Mouse (Mus musculus) C2C12 (cell line): Measurements from ENCODE around the gene Il17rd. TPM values are rescaled to one million over a fixed set of nuclear protein-coding genes. Genes with fewer than 3 reads are reported as not detected.

Experiments used
- H3K27me3 ChIP-seq: one replicate; pipeline ENCODE4 v1.6.1; 2011; ENCODE audit not compliant: control insufficient read depth, insufficient read depth, insufficient read length
- H3K36me3 ChIP-seq: one replicate; pipeline ENCODE4 v1.6.1; 2011; ENCODE audit not compliant: control insufficient read depth, insufficient read depth
- H3K4me3 ChIP-seq: one replicate; pipeline ENCODE4 v1.5.1; 2011; ENCODE audit warnings: mild to moderate bottlenecking, control low read depth; ENCODE audit not compliant: poor library complexity, insufficient read depth, severe bottlenecking
- H3K79me2 ChIP-seq: one replicate; pipeline ENCODE4 v1.6.1; 2011; ENCODE audit not compliant: control insufficient read depth, insufficient read depth
- H3K79me3 ChIP-seq: one replicate; pipeline ENCODE4 v1.6.1; 2011; ENCODE audit warnings: low read depth, control low read depth
- H3ac ChIP-seq: one replicate; pipeline ENCODE3; 2011; ENCODE audit warnings: low read depth; ENCODE audit not compliant: control insufficient read depth, insufficient read length
- CEBPB ChIP-seq: IDR thresholded peaks from one replicate; pipeline ENCODE4 v1.6.1; 2011; ENCODE audit warnings: low read depth, mild to moderate bottlenecking, control low read depth, moderate library complexity
- CTCF ChIP-seq: IDR thresholded peaks from one replicate; pipeline ENCODE4 v1.5.1; 2011; ENCODE audit not compliant: control insufficient read depth, insufficient read depth, insufficient read length
- FOSL1 ChIP-seq: IDR thresholded peaks from one replicate; pipeline ENCODE4 v1.8.0; 2011; ENCODE audit warnings: mild to moderate bottlenecking, low read length; ENCODE audit not compliant: poor library complexity, insufficient read depth, severe bottlenecking
- MAX ChIP-seq: IDR thresholded peaks from one replicate; pipeline ENCODE4 v1.6.1; 2011; ENCODE audit warnings: mild to moderate bottlenecking, control low read depth
- MYOD1 ChIP-seq: IDR thresholded peaks from one replicate; pipeline ENCODE4 v1.6.1; 2011; ENCODE audit warnings: low read depth; ENCODE audit not compliant: control insufficient read depth, insufficient read length
- MYOG ChIP-seq: IDR thresholded peaks from one replicate; pipeline ENCODE4 v1.6.1; 2011; ENCODE audit not compliant: control insufficient read depth, insufficient read length; ENCODE audit errors: extremely low read depth
- USF1 ChIP-seq: IDR thresholded peaks from one replicate; pipeline ENCODE4 v1.6.1; 2011; ENCODE audit warnings: low read depth, mild to moderate bottlenecking, control low read depth, moderate library complexity
- polyA plus RNA-seq: library from polyadenylated mRNA; unstranded; fragments of >200 nt; fragmentation: generic; extraction: Trizol; gene quantifications from one replicate; pipeline ENCODE4 v1.2.1, GENCODE M21; 2012; ENCODE audit warnings: missing spikeins

Gene Il17rd
- polyA plus RNA-seq, 1 experiment, result 1.2 TPM

GRCm38 (mm10) chr14:27019850-27020249 is 18.9 kb upstream of the Il17rd start:
- Histone ChIP-seq H3K27me3 (peaks cover 6% of the 10 kb centered on the region), H3ac (no peak overlapping the region), H3K4me3 (no peak overlapping the region), H3K79me3 (no peaks in the 10 kb centered on the region), H3K79me2 (no peaks in the 10 kb centered on the region), H3K36me3 (no peaks in the 10 kb centered on the region)
- no peak for TF ChIP-seq MYOD1
- TF ChIP-seq MAX, result no peak
- no peak for TF ChIP-seq MYOG
- no peak for TF ChIP-seq FOSL1
- TF ChIP-seq USF1, result no peak
- TF ChIP-seq CTCF, result no peak
- no peak for TF ChIP-seq CEBPB

- no peaks in the 10 kb centered on the region for H3K79me3 ChIP-seq
- no peak overlapping the region for H3ac ChIP-seq
- peaks cover 6% of the 10 kb centered on the region for H3K27me3 ChIP-seq
- TF ChIP-seq FOSL1, result no peak
- TF ChIP-seq CTCF, result peak; percentile 46
- no peaks in the 10 kb centered on the region for H3K36me3 ChIP-seq
- H3K79me2 ChIP-seq, result no peaks in the 10 kb centered on the region
- no peak overlapping the region for H3K4me3 ChIP-seq
Observed at GRCm38 (mm10) chr14:27022876-27023275, 15.9 kb upstream of the Il17rd start.

- Histone ChIP-seq H3K79me3 (no peaks in the 10 kb centered on the region), H3K79me2 (no peaks in the 10 kb centered on the region), H3ac (no peak overlapping the region), H3K4me3 (no peak overlapping the region), H3K36me3 (no peaks in the 10 kb centered on the region), H3K27me3 (peaks cover 6% of the 10 kb centered on the region)
- TF ChIP-seq CEBPB (no peak), MYOG (no peak), CTCF (no peak), MAX (no peak), FOSL1 (no peak), MYOD1 (no peak), USF1 (no peak)
Observed at GRCm38 (mm10) chr14:27024664-27025063, 14.1 kb upstream of the Il17rd start.

- no peaks in the 10 kb centered on the region for H3K36me3 ChIP-seq
- H3K79me3 ChIP-seq, result no peaks in the 10 kb centered on the region
- no peak for TF ChIP-seq USF1
- TF ChIP-seq CTCF, result peak; percentile 49
- H3K4me3 ChIP-seq, result no peak overlapping the region
- H3K27me3 ChIP-seq, result no peaks in the 10 kb centered on the region
- no peaks in the 10 kb centered on the region for H3K79me2 ChIP-seq
- no peak overlapping the region for H3ac ChIP-seq
Observed at GRCm38 (mm10) chr14:27029771-27030173, 9.0 kb upstream of the Il17rd start.

GRCm38 (mm10) chr14:27031142-27031541 is 7.6 kb upstream of the Il17rd start:
- no peak overlapping the region for H3ac ChIP-seq
- no peaks in the 10 kb centered on the region for H3K79me3 ChIP-seq
- no peaks in the 10 kb centered on the region for H3K27me3 ChIP-seq
- no peaks in the 10 kb centered on the region for H3K79me2 ChIP-seq
- no peak overlapping the region for H3K4me3 ChIP-seq
- TF ChIP-seq MAX (no peak), CEBPB (no peak), MYOD1 (no peak), CTCF (peak; percentile 9), MYOG (no peak)
- H3K36me3 ChIP-seq, result no peaks in the 10 kb centered on the region

- Histone ChIP-seq H3K27me3 (no peaks in the 10 kb centered on the region), H3K79me2 (no peaks in the 10 kb centered on the region), H3K4me3 (no peak overlapping the region), H3K36me3 (no peaks in the 10 kb centered on the region), H3K79me3 (no peaks in the 10 kb centered on the region), H3ac (no peak overlapping the region)
- TF ChIP-seq CEBPB (no peak), FOSL1 (no peak), MAX (no peak), MYOD1 (no peak), USF1 (no peak)
Observed at GRCm38 (mm10) chr14:27037513-27037912, 1.2 kb upstream of the Il17rd start.
